Mouse (Mus musculus): ENCODE results near the gene Gm20388. TPM values are rescaled to one million over a fixed set of nuclear protein-coding genes. Genes with fewer than 3 reads are reported as not detected.
"Not testable (repeated sequence)": the region's sequence is repeated elsewhere in the genome, so short reads cannot be mapped to it uniquely, and the experiment has no call there.

Gm20388 gene
- polyA plus RNA-seq, 1 experiment from 2014 or later: 5.5 TPM

DNA sequence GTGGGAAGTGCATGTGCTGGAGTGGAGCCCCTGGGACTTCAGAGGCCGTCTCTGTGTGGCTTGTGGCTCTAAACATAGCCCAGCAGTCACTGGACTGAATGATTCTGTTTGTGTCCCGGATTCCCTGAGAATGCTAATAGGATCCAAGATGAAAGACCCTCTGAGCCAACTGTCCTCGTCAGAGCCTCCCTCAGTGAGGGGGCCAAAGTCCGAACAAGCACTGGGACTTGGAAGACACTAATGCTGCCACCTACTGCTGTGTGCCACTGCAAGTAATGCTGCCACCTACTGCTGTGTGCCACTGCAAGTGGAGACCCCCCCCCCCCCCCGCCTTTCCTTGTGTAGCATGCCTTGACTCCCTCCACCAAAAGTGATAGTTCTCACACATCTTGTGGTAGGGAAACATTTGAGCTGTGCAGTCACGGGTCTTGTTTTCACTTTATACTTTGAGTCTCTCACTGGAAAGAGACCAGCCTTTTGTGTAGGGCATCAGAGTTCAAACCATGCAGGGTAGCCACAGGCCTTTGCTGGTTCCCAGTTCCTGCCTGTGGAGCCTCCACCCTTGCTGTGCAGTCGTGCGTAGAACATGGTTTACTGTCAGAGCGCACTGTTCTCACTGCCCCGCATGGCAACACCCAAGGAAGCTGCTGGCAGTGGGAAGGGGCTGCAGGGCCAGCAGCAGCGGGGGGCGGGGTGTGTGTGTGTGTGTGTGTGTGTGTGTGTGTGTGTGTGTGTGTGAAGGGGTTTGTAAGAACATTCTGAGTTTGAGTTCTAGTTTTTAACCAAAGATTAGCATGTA, 3187.3 kb downstream of the Gm20388 start:
- 79% methylated on average over 12 of the region's 12 CpGs for whole genome bisulfite sequencing
- Histone ChIP-seq H3K9me3 (no peaks in the 10 kb centered on the region), H3K36me3 (replicated peaks) (peaks cover 54% of the 10 kb centered on the region), H3K4me1 (peaks cover 7% of the 10 kb centered on the region), H3K27me3 (ENCODE audit: poor library complexity, severe bottlenecking) (no peaks in the 10 kb centered on the region), H3K27ac (no peak overlapping the region), H3K4me3 (no peak overlapping the region)
- no peak for DNase-seq (ENCODE audit: extremely low spot score, low spot score)

DNA sequence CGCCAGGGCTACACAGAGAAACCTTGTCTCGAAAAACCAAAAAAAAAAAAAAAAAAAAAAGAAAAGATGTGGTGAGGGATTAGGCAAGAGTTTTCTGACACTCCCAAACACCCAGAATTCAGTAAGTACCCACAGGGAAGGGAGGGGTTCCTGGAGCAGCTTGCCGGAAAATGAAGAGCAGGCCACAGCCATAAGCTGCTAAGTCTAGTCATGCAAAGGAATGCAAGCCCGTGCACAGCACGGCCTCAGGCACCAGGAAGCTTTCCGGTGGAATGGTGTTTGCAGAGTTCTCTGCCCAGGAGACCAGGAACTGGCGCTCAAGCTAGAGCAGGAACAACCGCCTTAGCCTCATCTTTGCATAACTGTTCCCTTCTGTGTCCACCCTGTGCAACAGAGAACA, 3189.6 kb downstream of the Gm20388 start:
- H3K27me3 ChIP-seq (ENCODE audit: poor library complexity, severe bottlenecking): no peaks in the 10 kb centered on the region
- H3K4me3 ChIP-seq: no peak overlapping the region
- H3K36me3 ChIP-seq (replicated peaks): peaks cover 54% of the 10 kb centered on the region
- H3K9me3 ChIP-seq: no peaks in the 10 kb centered on the region
- DNase-seq (ENCODE audit: extremely low spot score, low spot score): no peak
- no peak overlapping the region for H3K27ac ChIP-seq
- H3K4me1 ChIP-seq: peaks cover 22% of the 10 kb centered on the region
- 46% methylated on average over 8 of the region's 8 CpGs for WGBS

DNA sequence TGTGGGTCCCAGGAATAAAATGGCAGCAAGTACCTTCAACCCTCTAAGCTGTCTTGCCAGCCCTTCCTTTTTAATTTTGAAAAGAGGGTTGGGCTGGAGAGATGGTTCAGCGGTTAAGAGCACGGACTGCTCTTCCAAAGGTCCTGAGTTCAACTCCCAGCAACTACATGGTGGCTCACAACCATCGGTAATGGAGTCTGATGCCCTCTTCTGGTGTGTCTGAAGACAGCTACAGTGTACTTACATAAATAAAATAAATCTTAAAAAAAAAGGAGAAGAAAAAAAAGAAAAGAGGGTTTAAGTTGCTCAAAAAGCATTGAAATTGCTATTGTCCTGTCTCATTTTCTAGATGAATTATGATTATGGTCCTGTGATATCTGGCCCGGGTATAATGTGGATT, 3190.6 kb downstream of the Gm20388 start:
- peak overlapping the region; percentile 83 for H3K4me3 ChIP-seq
- H3K36me3 ChIP-seq (replicated peaks): peaks cover 56% of the 10 kb centered on the region
- H3K27ac ChIP-seq: no peak overlapping the region; the same call in 1 of the 2 replicates
- DNase-seq (ENCODE audit: extremely low spot score, low spot score): no peak
- H3K9me3 ChIP-seq: no peaks in the 10 kb centered on the region
- peaks cover 22% of the 10 kb centered on the region for H3K4me1 ChIP-seq
- WGBS: 83% methylated on average over 4 of the region's 4 CpGs
- no peaks in the 10 kb centered on the region for H3K27me3 ChIP-seq (ENCODE audit: poor library complexity, severe bottlenecking)

GRCm38 (mm10) chr8:123101735-123102685, 3191.4 kb downstream of the Gm20388 start, which contains the start of gene Rpl13:
TSS of gene Rpl13 (plus strand) at chr8:123102350.
- WGBS: 2% methylated on average over 56 of the region's 56 CpGs
- DNase-seq (ENCODE audit: extremely low spot score, low spot score): peak; percentile 97

GRCm38 (mm10) chr8:123102855-123103254, 3192.2 kb downstream of the Gm20388 start:
- H3K27me3 ChIP-seq (ENCODE audit: poor library complexity, severe bottlenecking); DNase-seq (ENCODE audit: extremely low spot score, low spot score); H3K9me3 ChIP-seq: not testable (repeated sequence)
- Histone ChIP-seq H3K4me3 (peak overlapping the region; percentile 83), H3K36me3 (replicated peaks) (peaks cover 45% of the 10 kb centered on the region), H3K4me1 (peaks cover 22% of the 10 kb centered on the region), H3K27ac (peak overlapping the region; percentile 99)
- WGBS: under 1% methylated on average over 26 of the region's 26 CpGs

More at GRCm38 (mm10) chr8:123101735-123102685, 3191.4 kb downstream of the Gm20388 start, which contains the start of gene Rpl13:
- Histone ChIP-seq H3K4me3 (peak within 1 kb of the TSS; percentile 83), H3K27me3 (ENCODE audit: poor library complexity, severe bottlenecking) (no peaks in the 10 kb centered on the region), H3K9me3 (no peaks in the 10 kb centered on the region), H3K27ac (peak within 1 kb of the TSS; percentile 99), H3K36me3 (replicated peaks) (peaks cover 54% of the 10 kb centered on the region), H3K4me1 (peaks cover 22% of the 10 kb centered on the region)

DNA sequence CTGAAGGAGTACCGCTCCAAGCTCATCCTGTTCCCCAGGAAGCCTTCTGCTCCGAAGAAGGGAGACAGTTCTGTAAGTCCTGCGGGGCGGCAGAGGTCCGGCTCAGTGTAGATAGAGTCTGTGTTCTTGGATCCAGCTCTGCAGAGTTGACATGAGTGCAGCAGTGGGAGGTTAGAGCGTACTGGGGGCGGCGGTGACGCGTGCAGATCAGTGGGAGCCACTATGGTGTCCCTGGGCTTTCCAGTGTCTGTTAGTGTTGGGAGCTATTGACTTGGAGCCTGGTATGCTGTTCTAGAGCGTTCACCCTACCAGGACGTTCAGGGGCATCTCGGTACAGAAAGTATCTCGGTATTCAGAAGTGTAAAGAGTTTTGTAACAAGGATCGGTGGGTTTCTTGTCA, 3192.6 kb downstream of the Gm20388 start:
- 19% methylated on average over 15 of the region's 15 CpGs for WGBS
- Histone ChIP-seq H3K27ac (peak overlapping the region; percentile 99), H3K9me3 (no peaks in the 10 kb centered on the region), H3K36me3 (replicated peaks) (peaks cover 41% of the 10 kb centered on the region), H3K27me3 (ENCODE audit: poor library complexity, severe bottlenecking) (no peaks in the 10 kb centered on the region), H3K4me3 (peak overlapping the region; percentile 83), H3K4me1 (peaks cover 22% of the 10 kb centered on the region)
- DNase-seq (ENCODE audit: extremely low spot score, low spot score): no peak

DNA sequence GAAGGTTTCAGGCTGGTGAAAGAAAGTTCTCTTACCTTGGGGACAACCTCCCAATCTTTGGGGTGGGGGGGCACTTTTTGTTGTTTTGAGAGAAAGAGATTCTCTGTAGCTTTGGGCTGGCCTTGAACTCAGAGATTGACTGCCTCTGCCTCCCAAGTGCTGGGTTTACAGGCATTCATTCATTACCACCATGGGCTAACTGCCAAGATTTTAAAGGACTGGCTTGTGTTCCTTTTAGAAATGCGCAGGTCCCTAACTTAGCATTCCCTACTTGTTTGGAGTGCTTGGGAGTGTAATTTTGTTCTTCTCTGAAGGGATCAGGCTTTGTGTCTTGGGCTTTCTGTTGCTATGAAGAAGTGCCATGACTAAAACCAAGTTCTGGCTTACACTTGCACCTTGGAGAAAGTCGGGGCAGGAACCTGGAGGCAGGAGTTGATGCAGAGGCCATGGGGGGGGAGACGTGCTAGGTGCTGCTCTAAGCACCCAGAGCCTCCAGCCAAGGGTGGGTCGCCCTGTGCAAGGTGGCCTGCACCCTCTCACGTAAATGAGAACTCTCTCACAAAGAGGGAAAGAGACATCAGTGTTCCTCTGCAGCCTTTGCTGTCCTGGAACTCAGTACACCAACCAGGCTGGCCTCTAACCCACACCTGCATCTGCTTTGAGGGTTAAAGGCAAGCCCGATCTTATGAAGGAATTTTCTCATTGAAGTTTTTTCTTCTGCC, 3193.6 kb downstream of the Gm20388 start:
- peaks cover 36% of the 10 kb centered on the region for H3K36me3 ChIP-seq (replicated peaks)
- H3K4me3 ChIP-seq: peak overlapping the region; percentile 83
- no peak for DNase-seq (ENCODE audit: extremely low spot score, low spot score)
- H3K27me3 ChIP-seq (ENCODE audit: poor library complexity, severe bottlenecking): no peaks in the 10 kb centered on the region
- 0 out of 2 replicates have a peak overlapping the region, but pooled peaks have one; percentile 5 for H3K27ac ChIP-seq
- WGBS: 86% methylated on average over 6 of the region's 6 CpGs
- no peaks in the 10 kb centered on the region for H3K9me3 ChIP-seq
- H3K4me1 ChIP-seq: peaks cover 22% of the 10 kb centered on the region

GRCm38 (mm10) chr8:123105553-123106326, 3195.1 kb downstream of the Gm20388 start:
- H3K4me1 ChIP-seq: peaks cover 23% of the 10 kb centered on the region
- no peak overlapping the region for H3K4me3 ChIP-seq
- H3K36me3 ChIP-seq (replicated peaks): peaks cover 33% of the 10 kb centered on the region
- H3K27ac ChIP-seq: no peak overlapping the region
- no peak for DNase-seq (ENCODE audit: extremely low spot score, low spot score)
- H3K27me3 ChIP-seq (ENCODE audit: poor library complexity, severe bottlenecking): no peaks in the 10 kb centered on the region
- H3K9me3 ChIP-seq: no peaks in the 10 kb centered on the region
- 72% methylated on average over 5 of the region's 5 CpGs for WGBS

GRCm38 (mm10) chr8:123106531-123106930, 3195.9 kb downstream of the Gm20388 start:
- peaks cover 33% of the 10 kb centered on the region for H3K36me3 ChIP-seq (replicated peaks)
- H3K27me3 ChIP-seq (ENCODE audit: poor library complexity, severe bottlenecking): no peaks in the 10 kb centered on the region
- peaks cover 30% of the 10 kb centered on the region for H3K4me1 ChIP-seq
- no peak overlapping the region for H3K27ac ChIP-seq
- H3K4me3 ChIP-seq: no peak overlapping the region
- 41% methylated on average over 2 of the region's 2 CpGs for WGBS
- H3K9me3 ChIP-seq: no peaks in the 10 kb centered on the region
- no peak for DNase-seq (ENCODE audit: extremely low spot score, low spot score)

GRCm38 (mm10) chr8:123108010-123108409, 3197.4 kb downstream of the Gm20388 start:
- no peaks in the 10 kb centered on the region for H3K27me3 ChIP-seq (ENCODE audit: poor library complexity, severe bottlenecking)
- WGBS: 66% methylated on average over 1 of the region's 1 CpGs
- H3K4me3 ChIP-seq: no peak overlapping the region
- peaks cover 30% of the 10 kb centered on the region for H3K36me3 ChIP-seq (replicated peaks)
- H3K9me3 ChIP-seq: no peaks in the 10 kb centered on the region
- no peak for DNase-seq (ENCODE audit: extremely low spot score, low spot score)
- peaks cover 28% of the 10 kb centered on the region for H3K4me1 ChIP-seq
- no peak overlapping the region for H3K27ac ChIP-seq

DNA sequence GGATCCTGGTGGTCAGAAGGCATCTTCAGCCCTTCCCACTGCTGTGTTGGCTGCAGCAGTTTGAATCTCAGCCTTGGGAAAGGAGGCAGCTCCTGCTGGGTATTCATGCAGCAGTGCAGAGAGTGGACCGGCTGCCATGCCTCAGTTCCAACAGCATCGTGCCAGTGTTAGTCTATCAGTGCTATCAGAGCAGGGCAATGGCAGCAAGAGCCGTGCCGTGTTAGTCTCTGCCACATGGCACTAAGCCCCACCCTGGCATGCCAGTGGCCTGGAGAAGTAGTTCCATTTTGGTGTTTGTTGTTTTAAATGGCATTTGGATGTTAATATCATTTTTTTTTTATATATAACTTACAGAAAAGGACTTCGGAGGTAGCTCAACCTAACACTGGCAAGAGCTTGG, 3198.3 kb downstream of the Gm20388 start:
- DNase-seq (ENCODE audit: extremely low spot score, low spot score): no peak
- no peaks in the 10 kb centered on the region for H3K9me3 ChIP-seq
- WGBS: 90% methylated on average over 5 of the region's 5 CpGs

More for the DNA sequence above, 3198.3 kb downstream of the Gm20388 start:
- peaks cover 21% of the 10 kb centered on the region for H3K36me3 ChIP-seq (replicated peaks)
- no peak overlapping the region for H3K27ac ChIP-seq
- H3K4me3 ChIP-seq: no peak overlapping the region
- H3K27me3 ChIP-seq (ENCODE audit: poor library complexity, severe bottlenecking): no peaks in the 10 kb centered on the region
- H3K4me1 ChIP-seq: peaks cover 19% of the 10 kb centered on the region
